Mouse (Mus musculus) layer of hippocampus, postnatal 14 days (tissue): Measurements from ENCODE around the gene Fam184b. TPM values are rescaled to one million over a fixed set of nuclear protein-coding genes. Genes with fewer than 3 reads are reported as not detected.

Experiments used
- total RNA-seq, 2 experiments: library from RNA; stranded (reverse); gene quantifications; 2 replicates each; pipeline ENCODE4 v1.2.3; 2021

Fam184b gene
- total RNA-seq, 2 experiments from 2014 or later: 13.5 to 16.0 TPM

Other genes starting within 250 kb of the Fam184b start
- gene Qdpr, start 189.4 kb downstream of the Fam184b start, total RNA-seq: 100 to 1,000 TPM; 105 TPM
- gene Clrn2, start 185.9 kb downstream of the Fam184b start, total RNA-seq: under 1 TPM in 1 of 2 experiments, not detected in 1; 0.48 TPM
- gene Lap3, start 146.2 kb downstream of the Fam184b start, total RNA-seq: 10 to 100 TPM; 45.8 to 51.5 TPM
- gene Med28, start 119.4 kb downstream of the Fam184b start, total RNA-seq: 10 to 100 TPM; 75.4 to 82.8 TPM
- gene Ncapg, start 30.3 kb upstream of the Fam184b start, total RNA-seq: 1 to 10 TPM in 1 of 2 experiments, under 1 TPM in 1; 0.81 to 1.7 TPM
- 10 to 100 TPM; 37.0 to 39.8 TPM for gene Lcorl, start 218.0 kb upstream of the Fam184b start, total RNA-seq